Mouse (Mus musculus): ENCODE results near the gene Prdm13. TPM values are rescaled to one million over a fixed set of nuclear protein-coding genes. Genes with fewer than 3 reads are reported as not detected.

Gene Prdm13
- polyA plus RNA-seq, 1 experiment: not detected

DNA sequence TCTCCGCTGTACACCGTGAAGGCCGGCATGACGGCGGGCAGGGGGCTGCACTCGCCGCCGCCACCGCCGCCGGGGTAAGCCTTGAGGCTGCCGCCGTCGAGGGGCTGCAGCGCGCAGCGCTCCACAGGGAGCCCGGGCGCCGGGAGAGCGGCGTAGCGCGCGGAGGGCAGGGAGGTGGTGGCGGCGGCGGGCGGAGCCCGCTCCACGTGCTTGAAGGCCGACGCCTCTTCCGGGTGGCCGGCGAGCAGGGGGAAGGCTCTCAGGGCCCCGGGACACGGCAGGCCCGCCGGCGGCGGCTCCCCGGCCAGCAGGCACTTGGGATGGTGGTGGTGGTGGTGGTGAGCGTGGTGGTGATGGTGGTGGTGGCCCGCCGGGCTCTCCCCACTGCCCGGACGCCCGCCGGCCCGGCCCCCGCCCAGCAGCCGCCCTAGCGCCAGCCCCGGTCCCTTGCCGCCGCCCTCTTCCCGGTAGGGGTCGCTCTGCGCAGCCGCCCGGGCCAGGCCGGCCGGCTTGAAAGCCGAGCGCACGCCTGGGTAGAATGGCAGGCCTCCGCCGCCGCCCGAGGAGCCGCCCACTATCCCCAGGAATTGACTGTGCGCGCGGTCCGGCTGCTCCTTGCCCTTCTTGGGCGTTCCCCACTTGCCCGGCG lies 6.7 kb downstream of the Prdm13 start:
- H3K27me3 ChIP-seq (replicated peaks): peaks cover 94% of the 10 kb centered on the region
- H3K4me3 ChIP-seq (replicated peaks): peak overlapping the region; percentile 89
- peaks cover 24% of the 10 kb centered on the region for H3K4me1 ChIP-seq
- no peaks in the 10 kb centered on the region for H3K36me3 ChIP-seq (replicated peaks; ENCODE audit: low read length)
- no peak for TF ChIP-seq GATA1 (IDR thresholded peaks at IDR 0.05; ENCODE audit: borderline replicate concordance, low read length)
- no peak for TF ChIP-seq FLI1 (IDR thresholded peaks at IDR 0.05; ENCODE audit: low read length)
- peaks cover 9% of the 10 kb centered on the region; the same call in 1 of the 2 replicates for H3K9me3 ChIP-seq

DNA sequence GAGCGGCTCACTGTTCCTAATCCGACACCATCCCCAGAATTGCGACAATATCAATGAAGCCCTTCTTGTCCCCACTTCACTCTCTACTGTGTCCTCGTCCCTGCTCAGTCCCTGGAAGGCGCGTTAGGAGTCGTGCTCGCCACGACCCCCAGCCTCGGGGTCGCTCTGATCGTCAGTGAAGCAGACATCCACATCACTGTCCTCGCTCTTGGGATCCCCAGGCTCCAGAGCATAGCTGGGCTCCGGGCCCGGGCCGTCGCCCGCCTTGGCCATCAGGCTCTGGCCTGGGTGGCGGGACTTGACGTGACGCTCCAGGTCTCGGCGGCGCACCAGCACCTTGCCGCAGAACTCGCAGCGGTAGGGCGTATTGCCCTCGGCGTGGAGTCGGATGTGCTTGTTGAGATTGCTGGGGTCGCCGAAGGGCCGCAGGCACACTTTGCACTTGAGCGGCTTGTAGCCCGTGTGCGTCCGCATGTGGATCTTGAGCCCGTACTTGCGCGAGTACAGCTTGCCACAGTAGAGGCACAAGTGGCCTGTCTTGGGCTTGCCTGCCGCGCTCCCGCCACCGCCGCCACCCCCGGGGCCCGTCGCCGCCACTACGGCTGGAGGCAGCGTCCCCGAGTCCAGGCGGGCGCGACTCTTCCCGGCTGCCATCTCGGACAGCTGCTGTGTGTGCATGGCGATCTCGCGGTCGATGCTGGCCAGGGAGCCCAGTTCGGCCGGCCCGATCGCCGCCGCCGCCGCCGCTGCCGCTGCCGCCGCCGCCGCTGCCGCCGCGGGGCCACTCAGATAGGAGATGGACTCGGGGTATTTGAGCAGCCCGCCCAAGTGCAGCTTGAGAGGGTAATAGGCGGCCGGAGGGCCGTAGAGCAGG lies 7.4 kb downstream of the Prdm13 start:
- Histone ChIP-seq H3K36me3 (replicated peaks; ENCODE audit: low read length) (no peaks in the 10 kb centered on the region), H3K4me1 (peaks cover 26% of the 10 kb centered on the region), H3K4me3 (replicated peaks) (peak overlapping the region; percentile 89), H3K9me3 (peaks cover 11% of the 10 kb centered on the region; the same call in 1 of the 2 replicates), H3K27me3 (replicated peaks) (peaks cover 90% of the 10 kb centered on the region)
- TF ChIP-seq FLI1 (IDR thresholded peaks at IDR 0.05; ENCODE audit: low read length): no peak
- TF ChIP-seq GATA1 (IDR thresholded peaks at IDR 0.05; ENCODE audit: borderline replicate concordance, low read length): no peak

DNA sequence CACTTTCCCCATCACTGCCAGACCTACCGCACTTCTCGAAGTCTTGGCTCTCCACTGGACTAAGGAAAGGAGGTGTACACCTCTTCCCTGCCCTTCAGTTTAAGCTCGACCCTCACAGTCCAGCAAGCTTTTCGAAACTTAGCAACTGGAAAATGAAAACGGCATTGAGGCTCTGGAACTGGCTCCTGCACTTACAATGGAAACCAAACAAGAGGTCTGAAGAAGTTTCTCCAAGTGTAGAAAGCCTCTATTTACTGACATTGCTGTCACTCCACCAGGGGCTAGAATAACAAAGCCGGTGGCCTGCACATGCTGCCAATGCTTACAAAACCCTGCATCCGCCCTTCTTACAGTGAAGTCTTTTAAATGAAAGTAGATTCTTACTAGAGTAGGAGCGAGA lies 11.1 kb downstream of the Prdm13 start:
- no peak for TF ChIP-seq GATA1 (IDR thresholded peaks at IDR 0.05; ENCODE audit: borderline replicate concordance, low read length)
- no peak for TF ChIP-seq FLI1 (IDR thresholded peaks at IDR 0.05; ENCODE audit: low read length)
- Histone ChIP-seq H3K27me3 (replicated peaks) (peaks cover 65% of the 10 kb centered on the region), H3K4me1 (peaks cover 24% of the 10 kb centered on the region)

DNA sequence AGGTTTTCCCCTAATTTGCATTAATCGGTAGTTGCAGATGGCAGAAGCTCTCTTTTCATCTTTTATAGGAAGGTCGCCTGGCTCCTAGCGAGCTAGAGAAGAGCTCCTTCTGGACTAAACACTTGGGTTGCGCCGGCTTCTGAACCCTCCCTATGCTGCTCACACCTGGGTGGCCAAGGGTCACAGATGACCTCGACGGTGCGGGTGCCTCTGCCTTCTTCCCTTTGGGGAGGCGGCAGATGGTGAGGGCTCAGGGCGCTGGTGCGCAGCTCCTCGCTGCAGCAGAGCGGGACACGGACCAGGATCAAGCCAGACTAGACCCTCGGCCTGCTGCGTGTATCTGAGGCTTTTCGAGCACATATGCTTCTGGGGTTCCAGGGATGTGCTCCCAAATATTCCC lies 11.7 kb downstream of the Prdm13 start:
- peaks cover 18% of the 10 kb centered on the region for H3K4me1 ChIP-seq
- H3K27me3 ChIP-seq (replicated peaks): peaks cover 60% of the 10 kb centered on the region
- no peaks in the 10 kb centered on the region for H3K36me3 ChIP-seq (replicated peaks; ENCODE audit: low read length)
- peaks cover 11% of the 10 kb centered on the region; the same call in 1 of the 2 replicates for H3K9me3 ChIP-seq
- TF ChIP-seq GATA1 (IDR thresholded peaks at IDR 0.05; ENCODE audit: borderline replicate concordance, low read length) (no peak), FLI1 (IDR thresholded peaks at IDR 0.05; ENCODE audit: low read length) (no peak)
- H3K4me3 ChIP-seq (replicated peaks): peak overlapping the region; percentile 28

More for the DNA sequence above, 11.1 kb downstream of the Prdm13 start:
- Histone ChIP-seq H3K4me3 (replicated peaks) (no peak overlapping the region), H3K9me3 (peaks cover 11% of the 10 kb centered on the region; the same call in 1 of the 2 replicates), H3K36me3 (replicated peaks; ENCODE audit: low read length) (no peaks in the 10 kb centered on the region)

DNA sequence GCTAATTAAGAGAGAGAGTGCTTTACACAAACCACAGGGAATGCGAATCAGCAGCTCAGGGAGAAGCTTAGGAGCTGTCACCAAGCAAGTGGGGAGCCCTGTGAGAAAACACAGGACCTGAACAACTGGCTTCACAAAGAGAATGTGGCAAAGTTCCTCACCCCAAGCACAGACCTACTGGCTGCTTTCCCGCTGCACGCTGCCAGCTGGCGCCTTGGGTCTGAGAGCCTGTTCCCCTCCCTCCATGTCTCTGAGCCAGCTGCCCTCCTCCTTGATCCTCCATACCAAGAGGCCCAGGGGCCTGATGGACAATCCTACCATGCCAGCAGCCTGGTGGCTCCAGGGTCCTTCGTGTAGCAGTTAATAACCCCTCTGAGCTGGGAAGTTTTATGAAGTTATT lies 19.8 kb downstream of the Prdm13 start:
- H3K4me1 ChIP-seq: no peaks in the 10 kb centered on the region
- H3K36me3 ChIP-seq (replicated peaks; ENCODE audit: low read length): no peaks in the 10 kb centered on the region
- H3K27me3 ChIP-seq (replicated peaks): peaks cover 8% of the 10 kb centered on the region
- no peaks in the 10 kb centered on the region for H3K9me3 ChIP-seq
- no peak overlapping the region for H3K4me3 ChIP-seq (replicated peaks)
- TF ChIP-seq FLI1 (IDR thresholded peaks at IDR 0.05; ENCODE audit: low read length): no peak
- no peak for TF ChIP-seq GATA1 (IDR thresholded peaks at IDR 0.05; ENCODE audit: borderline replicate concordance, low read length)

DNA sequence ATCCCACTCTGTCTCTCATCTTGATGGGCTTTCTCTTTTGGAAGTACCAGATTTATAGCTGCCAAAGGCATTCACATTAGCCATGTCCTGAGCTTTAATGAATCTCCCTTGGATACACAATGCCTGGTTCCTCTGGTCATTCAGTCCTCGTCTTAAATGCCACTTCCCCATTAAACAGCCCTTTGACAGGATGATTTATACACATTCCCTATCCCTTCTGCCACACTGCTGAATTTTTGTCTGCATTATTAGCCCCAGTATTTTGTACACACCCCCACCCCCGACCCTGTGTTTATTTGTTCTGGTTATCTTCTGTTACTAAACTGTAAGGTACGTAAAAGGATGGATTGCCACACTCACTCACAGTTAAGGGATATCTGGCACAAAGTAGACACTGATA lies 27.6 kb downstream of the Prdm13 start:
- Histone ChIP-seq H3K4me1 (no peaks in the 10 kb centered on the region), H3K27me3 (replicated peaks) (no peaks in the 10 kb centered on the region), H3K36me3 (replicated peaks; ENCODE audit: low read length) (no peaks in the 10 kb centered on the region), H3K4me3 (replicated peaks) (no peak overlapping the region), H3K9me3 (no peaks in the 10 kb centered on the region)
- no peak for TF ChIP-seq GATA1 (IDR thresholded peaks at IDR 0.05; ENCODE audit: borderline replicate concordance, low read length)

DNA sequence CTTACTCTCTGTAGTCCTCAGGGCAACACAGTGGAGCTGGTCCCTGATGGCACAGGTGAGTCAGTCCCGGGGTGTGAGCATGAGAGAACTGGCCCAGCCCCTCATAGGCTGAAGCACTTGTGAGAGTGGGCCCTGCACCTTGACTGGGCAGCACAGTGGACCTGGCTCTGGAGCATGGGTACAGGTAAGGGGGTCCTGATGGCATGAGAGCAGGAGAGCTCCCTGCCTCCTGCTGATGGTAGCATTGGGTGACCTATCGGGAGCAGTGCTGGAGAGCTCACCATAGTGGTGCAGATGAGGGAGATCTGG lies 56.5 kb downstream of the Prdm13 start:
- H3K4me1 ChIP-seq: no peaks in the 10 kb centered on the region
- H3K36me3 ChIP-seq (replicated peaks; ENCODE audit: low read length): no peaks in the 10 kb centered on the region
- H3K9me3 ChIP-seq: no peaks in the 10 kb centered on the region
- no peaks in the 10 kb centered on the region for H3K27me3 ChIP-seq (replicated peaks)
- TF ChIP-seq GATA1 (IDR thresholded peaks at IDR 0.05; ENCODE audit: borderline replicate concordance, low read length): no peak
- TF ChIP-seq FLI1 (IDR thresholded peaks at IDR 0.05; ENCODE audit: low read length): no peak
- no peak overlapping the region for H3K4me3 ChIP-seq (replicated peaks)

DNA sequence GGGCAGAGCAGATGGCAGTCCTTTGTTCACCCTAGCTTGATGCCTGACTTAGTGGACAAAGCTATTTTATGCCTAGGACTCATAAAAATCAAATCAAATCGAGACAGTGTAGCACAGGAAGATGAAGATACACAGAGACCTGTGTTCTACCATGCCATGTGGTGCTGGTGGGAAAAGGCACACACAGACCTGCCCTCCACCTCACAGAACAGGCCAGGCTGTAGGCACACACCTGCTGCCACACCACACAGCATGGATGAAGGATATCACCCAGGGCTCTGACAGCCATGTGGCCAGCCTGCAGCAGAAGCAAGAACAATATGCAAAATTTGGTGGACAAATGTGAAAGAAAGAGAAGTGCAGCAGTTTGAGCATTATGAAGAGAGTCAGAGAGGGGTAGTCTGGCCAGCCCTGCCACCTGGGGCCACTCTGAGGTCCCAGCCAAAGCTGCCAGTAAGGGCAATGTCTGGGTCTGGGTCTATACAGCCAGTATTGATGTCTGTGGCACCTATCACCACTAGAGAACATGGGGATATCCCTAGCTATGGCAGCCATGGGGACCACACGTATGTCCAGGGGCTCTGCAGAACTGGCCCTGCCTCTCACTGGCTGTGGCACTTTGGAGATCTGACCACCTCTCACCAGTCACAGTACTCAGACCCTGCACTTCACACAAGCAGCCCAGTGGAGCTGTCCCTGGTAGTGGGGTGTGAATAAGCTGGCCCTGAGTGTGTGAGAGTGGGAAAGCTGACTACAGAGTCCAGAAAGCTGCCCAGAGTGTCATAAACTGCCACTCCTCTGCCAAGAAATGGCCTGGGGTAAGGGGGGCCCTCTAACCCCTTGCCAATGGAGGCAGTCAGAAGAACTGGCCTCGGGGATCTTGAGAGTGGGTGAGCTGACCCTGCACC lies 57.1 kb downstream of the Prdm13 start:
- TF ChIP-seq FLI1 (IDR thresholded peaks at IDR 0.05; ENCODE audit: low read length) (no peak), GATA1 (IDR thresholded peaks at IDR 0.05; ENCODE audit: borderline replicate concordance, low read length) (no peak)

More for the DNA sequence above, 57.1 kb downstream of the Prdm13 start:
- H3K27me3 ChIP-seq (replicated peaks): no peaks in the 10 kb centered on the region
- H3K36me3 ChIP-seq (replicated peaks; ENCODE audit: low read length): no peaks in the 10 kb centered on the region
- H3K4me1 ChIP-seq: no peaks in the 10 kb centered on the region
- H3K9me3 ChIP-seq: no peaks in the 10 kb centered on the region
- no peak overlapping the region for H3K4me3 ChIP-seq (replicated peaks)

Other genes with a start within 250 kb of the Prdm13 start
- gene Ccnc, start 41.7 kb upstream of the Prdm13 start, polyA plus RNA-seq (2012; ENCODE audit: insufficient read depth, low replicate concordance): 1.8 TPM in 1 of 2 replicates, not detected in the other
- gene Usp45, start 81.2 kb upstream of the Prdm13 start, polyA plus RNA-seq (2012; ENCODE audit: insufficient read depth, low replicate concordance): 0.58 and 0.96 TPM in 2 replicates
- 8.2 and 12.7 TPM in 2 replicates for gene Tstd3, start 81.2 kb upstream of the Prdm13 start, polyA plus RNA-seq (2012; ENCODE audit: insufficient read depth, low replicate concordance)
- 2.9 and 18.9 TPM in 2 replicates for gene Pnisr, start 161.6 kb upstream of the Prdm13 start, polyA plus RNA-seq (2012; ENCODE audit: insufficient read depth, low replicate concordance)
- gene Coq3, start 193.7 kb upstream of the Prdm13 start, polyA plus RNA-seq (2012; ENCODE audit: insufficient read depth, low replicate concordance): 0.83 and 5.2 TPM in 2 replicates
- 1.4 TPM in 1 of 2 replicates, not detected in the other for gene Faxc, start 245.4 kb upstream of the Prdm13 start, polyA plus RNA-seq (2012; ENCODE audit: insufficient read depth, low replicate concordance)